In genomic region chr5:33056126-33056765, GRCm38 (mm10) we compare ENCODE assay signal across 24 mouse cellular contexts. TPM values are rescaled to one million over a fixed set of nuclear protein-coding genes. Genes with fewer than 3 reads are reported as not detected.
DNase-seq lines count a peak whose midpoint lies in the region; ATAC-seq and TF ChIP-seq lines count a peak whose summit lies in the region.
"Had no signal": no experiment of that assay in that cellular context is flagged by ENCODE, and none has a peak within 500 bp of the region (broad histone marks: within the 10 kb centered on the region; RNA-seq: fewer than 3 reads in every experiment).

No protein-coding gene starts in this region.

- peak overlapping the region; percentile 61 for H3K27ac ChIP-seq in kidney, postnatal 0 days
- no peak overlapping the region for H3K27ac ChIP-seq in neural tube, embryonic 15.5 days (replicated peaks)
- H3K27ac ChIP-seq: embryonic facial prominence, embryonic 12.5 days; forebrain, embryonic 13.5 days had no signal

- H3K9ac ChIP-seq in kidney, postnatal 0 days (ENCODE audit: low read depth, low read length), result no peak overlapping the region
- no peak overlapping the region for H3K9ac ChIP-seq in neural tube, embryonic 15.5 days (replicated peaks)
- H3K9ac ChIP-seq: embryonic facial prominence, embryonic 12.5 days; forebrain, embryonic 13.5 days; forebrain, postnatal 0 days; heart, embryonic 12.5 days had no signal

- intact Hi-C loops in heart, postnatal 14 days (cut with DNase I), result no loop called here

- H3K9me3 ChIP-seq in kidney, postnatal 0 days (replicated peaks; ENCODE audit: low read length), result no peaks in the 10 kb centered on the region
- no peaks in the 10 kb centered on the region for H3K9me3 ChIP-seq in neural tube, embryonic 15.5 days (replicated peaks)
- H3K9me3 ChIP-seq: embryonic facial prominence, embryonic 12.5 days; forebrain, embryonic 13.5 days; G1E had no signal

- no peak for TF ChIP-seq CTCF in kidney, postnatal 0 days (IDR thresholded peaks at IDR 0.05; ENCODE audit: low read depth)

- WGBS in kidney, postnatal 0 days, result 56% methylated on average over 10 of the region's 10 CpGs
- WGBS in neural tube, embryonic 15.5 days, result 83% methylated on average over 10 of the region's 10 CpGs

- no peak overlapping the region for H3K4me2 ChIP-seq in kidney, postnatal 0 days (ENCODE audit: low read length)
- H3K4me2 ChIP-seq in neural tube, embryonic 15.5 days, result no peak overlapping the region
- H3K4me2 ChIP-seq: embryonic facial prominence, embryonic 12.5 days; forebrain, embryonic 13.5 days; heart, embryonic 12.5 days had no signal

- no peak overlapping the region for H3K4me3 ChIP-seq in kidney, postnatal 0 days (replicated peaks; ENCODE audit: low read depth, low read length)
- H3K4me3 ChIP-seq in neural tube, embryonic 15.5 days (replicated peaks), result no peak overlapping the region
- H3K4me3 ChIP-seq: embryonic facial prominence, embryonic 12.5 days; forebrain, embryonic 13.5 days; heart, embryonic 12.5 days had no signal

- H3K4me1 ChIP-seq in kidney, postnatal 0 days (replicated peaks; ENCODE audit: insufficient read depth, low read length), result no peaks in the 10 kb centered on the region
- H3K4me1 ChIP-seq in neural tube, embryonic 15.5 days, result no peaks in the 10 kb centered on the region
- H3K4me1 ChIP-seq: embryonic facial prominence, embryonic 12.5 days; forebrain, embryonic 13.5 days; heart, embryonic 12.5 days had no signal

- H3K36me3 ChIP-seq in kidney, postnatal 0 days (ENCODE audit: insufficient read depth, low read length), result no peaks in the 10 kb centered on the region
- no peaks in the 10 kb centered on the region for H3K36me3 ChIP-seq in neural tube, embryonic 15.5 days
- H3K36me3 ChIP-seq: embryonic facial prominence, embryonic 12.5 days; G1E; heart, embryonic 12.5 days had no signal

- H3K27me3 ChIP-seq in kidney, postnatal 0 days (ENCODE audit: insufficient read depth, low read length), result no peaks in the 10 kb centered on the region
- H3K27me3 ChIP-seq in neural tube, embryonic 15.5 days (replicated peaks), result no peaks in the 10 kb centered on the region
- H3K27me3 ChIP-seq: embryonic facial prominence, embryonic 12.5 days; forebrain, embryonic 13.5 days; heart, embryonic 12.5 days had no signal

- DNase-seq in heart, adult 11 months, result peak; percentile 62
- no peak for DNase-seq in heart, postnatal 14 days
- DNase-seq in kidney, adult 8-10 months, result peak; percentile 79 to 89
- DNase-seq in kidney, postnatal 0 days (ENCODE audit: low spot score), result no peak
- DNase-seq in kidney, postnatal 36 days, result peak; percentile 73 to 87
- DNase-seq in ovary, postnatal 36 days (ENCODE audit: low spot score), result no peak
- DNase-seq in layer of hippocampus, adult 9-10 months (ENCODE audit: low spot score), result no peak
- DNase-seq: adrenal gland, adult 8-10 months; adrenal gland, postnatal 36 days; B cell, adult 2 months; cerebellum, adult 2 months; cerebellum, postnatal 14 days; forebrain, postnatal 0 days; gastrocnemius, postnatal 14 days; heart, postnatal 36 days had no signal

- ATAC-seq in kidney, postnatal 0 days (replicated peaks; ENCODE audit: low FRiP score, low read depth), result peak; percentile 90
- ATAC-seq in neural tube, embryonic 15.5 days (ENCODE audit: low FRiP score), result no peak
- ATAC-seq: CD4-positive, CD25-positive, alpha-beta regulatory T cell, adult 4 months; forebrain, embryonic 13.5 days; forebrain, postnatal 0 days had no signal

RNA-seq across cellular contexts. Expression of gene Ywhah, which starts 37.6 kb away (rescaled TPM):
- total RNA-seq in heart, postnatal 14 days (2021), result 100 to 1,000 TPM; 104 to 126 TPM
- 236 and 272 TPM in 2 replicates for polyA plus RNA-seq in kidney, postnatal 0 days (2015; fragmentation: Nextera tagmentation; extraction: Ambion mirVana)
- polyA plus RNA-seq in neural tube, embryonic 15.5 days (2015; fragmentation: Nextera tagmentation; extraction: Ambion mirVana), result 862 and 927 TPM in 2 replicates

RNA-seq across cellular contexts. Expression of gene Slc5a1, which starts 47.8 kb away (rescaled TPM):
- total RNA-seq in heart, postnatal 14 days (2021), result under 1 TPM; 0.10 to 0.15 TPM
- polyA plus RNA-seq in kidney, postnatal 0 days (2015; fragmentation: Nextera tagmentation; extraction: Ambion mirVana), result 21.2 and 24.2 TPM in 2 replicates
- polyA plus RNA-seq in neural tube, embryonic 15.5 days (2015; fragmentation: Nextera tagmentation; extraction: Ambion mirVana), result 0.05 and 1.4 TPM in 2 replicates
- total RNA-seq: adrenal gland, adult 8-10 months; adrenal gland, postnatal 36 days; common myeloid progenitor, adult 5-6 weeks; gastrocnemius, adult 18-20 months; gastrocnemius, postnatal 14 days had no signal
- polyA plus RNA-seq: CD4-positive, CD25-positive, alpha-beta regulatory T cell, adult 4 months; embryonic facial prominence, embryonic 12.5 days; G1E; heart, embryonic 12.5 days; hindbrain, embryonic 11.5 days had no signal

Comparison
In these comparisons a context has a peak if more than half of its experiments do, and no peak if none do; other contexts are left out.
1. DNase-seq: peak in heart, adult 11 months (single experiment), kidney, adult 8-10 months (2 of 2) and kidney, postnatal 36 days (2 of 2); none in heart, postnatal 14 days (0 of 2), kidney, postnatal 0 days (single experiment), ovary, postnatal 36 days (single experiment) and layer of hippocampus, adult 9-10 months (single experiment).